Mouse (Mus musculus) kidney, postnatal 14 days (tissue): Measurements from ENCODE around the gene Olfr357.

Experiments
- DNase-seq: peaks from one replicate; pipeline ENCODE4 v3.0.0; 2022; ENCODE audit warnings: mixed read lengths

Gene Olfr357

GRCm38 (mm10) chr2:36993527-36993926, at the start of gene Olfr357:
Gene Olfr357 (plus strand): TSS chr2:36993827.
- DNase-seq = no peak

GRCm38 (mm10) chr2:36997030-36997429, 3.4 kb downstream of the Olfr357 start:
- DNase-seq = no peak

- DNase-seq = no peak
These were observed 15.6 kb downstream of the Olfr357 start, which contains the start of gene Olfr358 for GRCm38 (mm10) chr2:37009235-37009634. Gene Olfr358 (minus strand): TSS chr2:37009335.
